Mouse (Mus musculus) heart, embryonic 13.5 days (tissue): ENCODE measurements at regions not wholly inside any gene's neighbourhood (a gene's known extent, or its start where the extent isn't known, plus 50 kb on each side); places are given as distances from the start of the nearest gene placed in this dataset.

Experiments used
- ATAC-seq: fragments of 200-750 bp; cut with Nextera tagmentation; 2 replicates; pipeline ENCODE4 v1.8.0; 2017; ENCODE audit warnings: moderate TSS enrichment; ENCODE audit not compliant: insufficient number of reproducible peaks, low FRiP score, low TSS enrichment; ENCODE audit errors: extremely low read depth
- H3K27ac ChIP-seq: fragments of 300-500 bp; sonication (generic); replicated peaks from 2 replicates; pipeline ENCODE4 v1.5.1; 2015; ENCODE audit warnings: moderate library complexity, mild to moderate bottlenecking, inconsistent platforms
- H3K27me3 ChIP-seq: fragments of 300-500 bp; sonication (generic); replicated peaks from 2 replicates; pipeline ENCODE4 v1.6.1; 2015; ENCODE audit warnings: mild to moderate bottlenecking, inconsistent platforms
- H3K36me3 ChIP-seq: fragments of 300-500 bp; sonication (generic); 2 replicates; pipeline ENCODE4 v1.6.1; 2015; ENCODE audit warnings: mild to moderate bottlenecking, inconsistent platforms
- H3K4me1 ChIP-seq: fragments of 300-500 bp; sonication (generic); 2 replicates; pipeline ENCODE4 v1.6.1; 2015; ENCODE audit warnings: inconsistent platforms
- H3K4me2 ChIP-seq: fragments of 300-500 bp; sonication (generic); 2 replicates; pipeline ENCODE4 v1.6.1; 2015; ENCODE audit warnings: inconsistent platforms, mild to moderate bottlenecking, moderate library complexity
- H3K4me3 ChIP-seq: fragments of 300-500 bp; sonication (generic); 2 replicates; pipeline ENCODE4 v1.5.1; 2015; ENCODE audit warnings: moderate library complexity, mild to moderate bottlenecking, inconsistent platforms
- H3K9ac ChIP-seq: fragments of 300-500 bp; sonication (generic); 2 replicates; pipeline ENCODE4 v1.6.1; 2015; ENCODE audit warnings: inconsistent platforms, mild to moderate bottlenecking, moderate library complexity
- H3K9me3 ChIP-seq: fragments of 300-500 bp; sonication (generic); 2 replicates; pipeline ENCODE4 v1.6.1; 2016; ENCODE audit warnings: inconsistent platforms
- WGBS: fragments of 180-500 bp; shearing (Covaris S2); methylation state at CpG from one replicate; pipeline ENCODE4 v1.1.7; 2015; ENCODE audit warnings: mixed read lengths; 5-methylcytosine and 5-hydroxymethylcytosine counted together

DNA sequence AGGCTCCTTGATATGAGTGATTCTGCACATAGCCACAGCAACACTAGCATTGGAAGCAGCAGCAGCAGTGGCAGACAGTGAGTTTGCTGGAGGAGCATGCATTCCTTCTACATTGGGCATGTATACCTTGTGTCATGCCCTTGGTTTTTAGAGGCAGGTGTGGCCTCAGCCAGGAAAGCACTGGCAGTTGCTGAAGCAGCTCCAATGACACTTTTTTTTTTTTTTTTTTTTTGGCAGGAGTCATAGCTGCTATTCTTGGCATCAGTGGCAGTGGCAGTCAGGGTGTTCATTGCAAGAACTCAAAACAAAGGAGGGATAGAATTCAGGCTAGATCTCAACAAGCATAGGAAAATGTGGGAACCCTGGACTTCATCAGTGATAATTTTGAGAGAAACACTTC, 189.9 kb upstream of the Xrcc4 start:
- H3K27ac ChIP-seq: peak overlapping the region; percentile 84
- no peak; the same call in 1 of the 2 replicates for ATAC-seq
- H3K27me3 ChIP-seq: no peaks in the 10 kb centered on the region
- H3K4me2 ChIP-seq: no peak overlapping the region
- no peak overlapping the region for H3K4me3 ChIP-seq
- H3K9ac ChIP-seq: no peak overlapping the region
- H3K4me1 ChIP-seq: peaks cover 14% of the 10 kb centered on the region
- H3K36me3 ChIP-seq: no peaks in the 10 kb centered on the region
- H3K9me3 ChIP-seq: no peaks in the 10 kb centered on the region

DNA sequence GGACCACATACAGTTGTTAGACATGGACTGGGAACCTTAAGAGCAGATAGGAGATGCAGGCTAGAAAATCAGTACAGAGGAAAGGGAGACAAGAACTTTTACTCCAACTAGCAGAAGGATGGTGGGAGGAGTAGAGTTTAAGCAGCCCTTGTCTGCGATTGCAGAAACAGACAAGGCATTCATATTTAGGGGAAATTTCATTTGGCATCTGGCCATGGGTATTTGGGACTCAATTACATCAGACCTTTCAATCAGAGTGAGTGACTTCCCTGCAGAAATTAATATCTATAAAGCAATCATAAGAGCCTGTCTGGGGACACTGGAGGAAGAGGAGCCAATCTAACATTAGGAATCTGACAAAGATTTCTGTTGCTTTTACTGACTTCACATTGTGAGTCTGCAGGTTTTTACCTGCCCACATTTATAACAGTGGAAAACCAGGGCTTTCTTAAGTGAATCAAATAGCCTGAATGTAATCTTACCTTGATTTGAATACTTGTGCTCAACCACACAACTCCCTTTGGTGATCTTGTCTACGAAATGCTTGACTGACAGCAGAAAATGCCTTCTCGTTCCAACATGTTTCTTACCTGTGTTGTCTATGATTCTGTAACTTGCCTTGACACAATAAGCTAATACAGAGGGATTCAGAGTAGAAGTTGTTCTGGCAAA, 169.8 kb upstream of the Xrcc4 start:
- H3K9me3 ChIP-seq: peaks cover 4% of the 10 kb centered on the region; the same call in 1 of the 2 replicates
- H3K9ac ChIP-seq: no peak overlapping the region
- no peaks in the 10 kb centered on the region for H3K4me1 ChIP-seq
- H3K4me2 ChIP-seq: no peak overlapping the region
- no peaks in the 10 kb centered on the region for H3K27me3 ChIP-seq
- H3K27ac ChIP-seq: no peak overlapping the region
- no peak for ATAC-seq
- H3K4me3 ChIP-seq: no peak overlapping the region
- no peaks in the 10 kb centered on the region for H3K36me3 ChIP-seq
- WGBS: 81% methylated on average over 3 of the region's 3 CpGs

GRCm38 (mm10) chr13:90252981-90253380, 163.6 kb upstream of the Xrcc4 start:
- Histone ChIP-seq H3K27ac (no peak overlapping the region), H3K36me3 (no peaks in the 10 kb centered on the region), H3K4me3 (no peak overlapping the region), H3K27me3 (no peaks in the 10 kb centered on the region), H3K4me1 (no peaks in the 10 kb centered on the region), H3K9me3 (no peaks in the 10 kb centered on the region), H3K4me2 (no peak overlapping the region), H3K9ac (no peak overlapping the region)
- 21% methylated on average over 1 of the region's 1 CpGs for WGBS
- ATAC-seq: no peak

GRCm38 (mm10) chr13:90245997-90246765, 156.8 kb upstream of the Xrcc4 start:
- Histone ChIP-seq H3K36me3 (no peaks in the 10 kb centered on the region), H3K4me3 (no peak overlapping the region), H3K27me3 (no peaks in the 10 kb centered on the region), H3K27ac (no peak overlapping the region), H3K9me3 (peaks cover 11% of the 10 kb centered on the region; the same call in 1 of the 2 replicates), H3K4me1 (no peaks in the 10 kb centered on the region), H3K4me2 (no peak overlapping the region), H3K9ac (no peak overlapping the region)
- ATAC-seq: no peak
- WGBS: 83% methylated on average over 6 of the region's 6 CpGs

DNA sequence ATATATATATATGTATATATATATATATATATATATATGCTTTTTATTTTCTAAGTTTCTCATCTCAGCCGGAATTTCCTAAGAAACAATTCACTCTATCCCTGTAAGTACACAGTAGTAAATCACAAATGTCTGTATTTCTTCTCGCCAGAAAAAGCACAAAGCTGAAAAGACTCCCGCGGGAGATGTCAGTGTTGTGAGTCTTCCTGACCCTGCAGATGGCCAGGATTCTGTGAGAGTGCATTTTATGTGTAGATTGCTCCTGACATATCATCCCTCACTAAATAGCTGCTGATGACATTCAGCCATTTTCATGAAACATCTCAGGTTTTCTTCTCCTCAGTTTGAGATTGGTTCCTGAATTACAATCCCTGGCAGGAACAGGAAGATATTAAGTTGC, 148.9 kb upstream of the Xrcc4 start:
- no peaks in the 10 kb centered on the region for H3K36me3 ChIP-seq
- 49% methylated on average over 4 of the region's 4 CpGs for WGBS
- 0 out of 2 replicates have a peak, but pooled peaks cover 4% of the 10 kb centered on the region for H3K9me3 ChIP-seq
- ATAC-seq: no peak
- H3K27me3 ChIP-seq: no peaks in the 10 kb centered on the region
- H3K4me2 ChIP-seq: no peak overlapping the region
- H3K4me1 ChIP-seq: no peaks in the 10 kb centered on the region
- no peak overlapping the region for H3K27ac ChIP-seq
- no peak overlapping the region for H3K9ac ChIP-seq
- no peak overlapping the region for H3K4me3 ChIP-seq

DNA sequence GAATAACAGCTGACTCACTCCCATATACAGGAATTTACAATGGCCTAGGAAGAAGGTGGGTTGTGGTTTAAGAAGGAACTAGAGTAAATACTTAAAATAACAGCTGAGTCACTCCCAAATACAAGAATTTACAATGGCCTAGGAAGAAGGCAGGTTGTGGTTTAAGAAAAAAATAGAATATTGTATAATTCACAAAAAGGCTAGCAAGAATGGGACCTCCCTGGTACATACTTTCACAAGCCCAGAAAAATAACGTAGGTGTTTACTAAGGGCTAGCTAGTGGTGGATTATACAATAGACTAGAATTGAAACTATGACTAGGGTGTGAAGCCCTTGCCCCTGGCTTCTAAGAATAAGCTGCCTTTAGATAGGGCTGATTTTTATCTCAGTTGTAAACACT, 144.6 kb upstream of the Xrcc4 start:
- Histone ChIP-seq H3K9ac (no peak overlapping the region), H3K4me1 (no peaks in the 10 kb centered on the region), H3K36me3 (no peaks in the 10 kb centered on the region), H3K4me2 (no peak overlapping the region), H3K9me3 (no peaks in the 10 kb centered on the region), H3K27me3 (no peaks in the 10 kb centered on the region), H3K4me3 (no peak overlapping the region), H3K27ac (no peak overlapping the region)
- WGBS: 89% methylated on average over 1 of the region's 1 CpGs
- ATAC-seq: no peak

GRCm38 (mm10) chr13:90233561-90233960, 144.2 kb upstream of the Xrcc4 start:
- H3K9ac ChIP-seq: no peak overlapping the region
- no peak overlapping the region for H3K4me3 ChIP-seq
- no peak for ATAC-seq
- H3K9me3 ChIP-seq: no peaks in the 10 kb centered on the region
- H3K27me3 ChIP-seq: no peaks in the 10 kb centered on the region
- no peak overlapping the region for H3K4me2 ChIP-seq
- H3K4me1 ChIP-seq: no peaks in the 10 kb centered on the region
- WGBS: 56% methylated on average over 3 of the region's 3 CpGs
- H3K36me3 ChIP-seq: no peaks in the 10 kb centered on the region
- no peak overlapping the region for H3K27ac ChIP-seq

DNA sequence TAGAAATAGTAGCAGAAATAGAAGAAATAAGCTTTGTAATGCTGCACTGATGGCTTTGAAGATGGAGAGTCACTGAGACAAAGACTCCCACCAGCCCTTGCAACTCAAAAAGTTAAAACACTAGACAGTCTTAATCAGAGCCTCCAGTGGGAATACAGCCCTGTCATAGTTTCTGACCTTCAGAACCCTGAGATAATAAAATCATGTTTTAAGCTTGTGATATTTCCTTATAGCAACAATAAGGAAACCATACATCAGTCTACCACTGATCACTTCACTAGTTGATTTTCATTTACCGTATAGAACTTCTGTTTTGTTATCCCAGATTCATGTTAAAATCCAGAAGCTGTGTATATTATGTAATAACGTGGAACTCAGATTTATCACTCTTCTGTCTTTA, 139.7 kb upstream of the Xrcc4 start:
- WGBS: 79% methylated on average over 2 of the region's 2 CpGs
- Histone ChIP-seq H3K36me3 (no peaks in the 10 kb centered on the region), H3K4me3 (no peak overlapping the region), H3K9me3 (no peaks in the 10 kb centered on the region), H3K4me1 (no peaks in the 10 kb centered on the region), H3K4me2 (no peak overlapping the region), H3K27ac (no peak overlapping the region), H3K27me3 (no peaks in the 10 kb centered on the region), H3K9ac (no peak overlapping the region)
- no peak for ATAC-seq

DNA sequence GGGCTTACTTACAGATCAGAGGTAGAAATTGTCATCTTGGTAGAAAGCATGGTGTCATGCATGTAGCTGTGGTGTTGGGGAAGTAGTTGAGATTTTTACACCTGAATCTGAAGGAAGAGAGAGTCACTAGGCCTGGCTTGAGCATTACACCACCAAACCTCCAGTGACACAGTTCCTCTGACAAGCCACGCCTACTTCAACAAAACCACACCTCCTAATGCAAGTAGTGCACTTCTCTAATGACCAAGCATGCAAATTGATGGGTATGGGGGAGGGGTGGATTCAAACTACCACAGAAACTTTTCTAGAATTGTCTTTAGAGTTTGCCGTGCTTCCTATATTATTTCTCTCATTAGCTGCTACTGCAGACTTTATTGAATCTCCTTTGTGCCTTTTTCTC, 136.8 kb upstream of the Xrcc4 start:
- 84% methylated on average over 2 of the region's 2 CpGs for WGBS
- H3K36me3 ChIP-seq: no peaks in the 10 kb centered on the region
- no peak overlapping the region for H3K27ac ChIP-seq
- H3K4me1 ChIP-seq: no peaks in the 10 kb centered on the region
- no peaks in the 10 kb centered on the region for H3K9me3 ChIP-seq
- H3K9ac ChIP-seq: no peak overlapping the region
- no peak overlapping the region for H3K4me2 ChIP-seq
- no peak overlapping the region for H3K4me3 ChIP-seq
- no peak for ATAC-seq
- no peaks in the 10 kb centered on the region for H3K27me3 ChIP-seq

- H3K9me3 ChIP-seq: no peaks in the 10 kb centered on the region
- no peak overlapping the region for H3K9ac ChIP-seq
- H3K36me3 ChIP-seq: no peaks in the 10 kb centered on the region
- H3K27ac ChIP-seq: no peak overlapping the region
- no peak overlapping the region for H3K4me3 ChIP-seq
- no peak for ATAC-seq
- H3K4me1 ChIP-seq: no peaks in the 10 kb centered on the region
- no peak overlapping the region for H3K4me2 ChIP-seq
- no peaks in the 10 kb centered on the region for H3K27me3 ChIP-seq
These were observed 123.0 kb upstream of the Xrcc4 start for GRCm38 (mm10) chr13:90212390-90212789.

GRCm38 (mm10) chr13:90207875-90208274, 118.5 kb upstream of the Xrcc4 start:
- no peak for ATAC-seq
- Histone ChIP-seq H3K4me2 (no peak overlapping the region), H3K9ac (no peak overlapping the region), H3K27me3 (no peaks in the 10 kb centered on the region), H3K4me1 (no peaks in the 10 kb centered on the region), H3K9me3 (no peaks in the 10 kb centered on the region), H3K27ac (no peak overlapping the region), H3K36me3 (no peaks in the 10 kb centered on the region), H3K4me3 (no peak overlapping the region)
